Mouse (Mus musculus) granulocyte monocyte progenitor cell, adult 5-6 weeks (primary cell): ENCODE measurements at regions not wholly inside any gene's neighbourhood (a gene's known extent, or its start where the extent isn't known, plus 50 kb on each side); places are given as distances from the start of the nearest gene placed in this dataset.
"Not testable (repeated sequence)": the region's sequence is repeated elsewhere in the genome, so short reads cannot be mapped to it uniquely, and the experiment has no call there.

Source experiments
- ATAC-seq: replicated peaks from 2 replicates; pipeline ENCODE4 v1.8.0; 2016; ENCODE audit warnings: mild to moderate bottlenecking, moderate TSS enrichment, inconsistent platforms; ENCODE audit not compliant: poor library complexity, severe bottlenecking

DNA sequence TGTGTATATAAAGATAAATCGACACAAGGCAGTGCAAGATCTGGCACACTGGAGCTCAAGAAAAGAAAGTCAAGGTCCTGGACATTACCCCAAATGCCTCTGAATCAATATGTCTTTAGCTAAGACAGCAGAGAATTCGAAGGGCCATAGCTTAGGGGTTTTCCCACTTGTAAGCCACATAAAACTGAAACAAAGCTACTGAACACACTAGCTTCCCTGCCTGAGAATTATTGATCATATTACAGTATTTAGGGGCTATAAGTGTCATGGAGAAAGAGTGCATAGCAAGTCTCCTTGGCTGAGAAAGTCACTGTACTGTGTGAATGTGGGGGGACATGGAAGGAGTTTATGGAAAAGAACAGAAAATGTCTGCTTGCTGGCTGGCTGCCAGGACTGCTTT is 207.3 kb upstream of the Htr1f start:
- no peak for ATAC-seq

DNA sequence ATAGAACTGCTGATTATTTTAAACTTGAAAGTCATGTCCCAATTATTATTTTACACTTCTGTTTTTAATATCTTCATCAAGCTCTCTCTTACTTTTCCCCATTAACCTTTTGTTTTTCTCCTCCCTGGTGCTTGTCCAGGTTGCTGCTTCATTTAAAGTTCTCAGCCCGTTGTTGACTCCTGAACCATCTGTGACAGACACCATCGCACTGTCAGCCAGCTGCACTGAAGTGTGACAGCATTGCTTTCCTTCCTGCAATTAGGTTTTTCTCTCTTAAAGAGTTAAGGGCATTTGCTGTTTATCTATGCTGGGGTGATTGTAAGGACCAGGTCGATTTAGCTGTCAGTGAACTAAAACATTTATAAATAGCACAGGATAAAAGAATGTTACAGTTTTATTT is 205.3 kb upstream of the Pou1f1 start:
- no peak for ATAC-seq

DNA sequence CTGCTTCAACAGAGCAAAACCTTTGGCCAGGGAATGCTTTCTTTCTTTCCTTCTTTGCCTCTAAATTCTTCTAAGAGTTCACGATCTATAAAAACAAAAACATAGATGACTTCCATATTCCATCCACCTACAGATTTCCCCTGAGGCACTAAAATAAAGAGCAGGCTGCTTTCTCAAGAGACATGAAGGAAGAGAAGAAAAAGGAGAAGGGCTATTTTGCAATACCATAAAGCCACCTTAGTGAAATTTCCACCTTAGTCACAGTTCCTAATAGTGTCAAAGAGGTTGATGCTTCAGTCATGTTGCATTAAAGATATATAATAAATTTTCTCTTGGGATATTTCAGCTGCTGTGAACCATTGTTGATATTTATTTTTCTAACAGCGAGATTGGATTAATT is 187.9 kb upstream of the Pou1f1 start:
- ATAC-seq: no peak

DNA sequence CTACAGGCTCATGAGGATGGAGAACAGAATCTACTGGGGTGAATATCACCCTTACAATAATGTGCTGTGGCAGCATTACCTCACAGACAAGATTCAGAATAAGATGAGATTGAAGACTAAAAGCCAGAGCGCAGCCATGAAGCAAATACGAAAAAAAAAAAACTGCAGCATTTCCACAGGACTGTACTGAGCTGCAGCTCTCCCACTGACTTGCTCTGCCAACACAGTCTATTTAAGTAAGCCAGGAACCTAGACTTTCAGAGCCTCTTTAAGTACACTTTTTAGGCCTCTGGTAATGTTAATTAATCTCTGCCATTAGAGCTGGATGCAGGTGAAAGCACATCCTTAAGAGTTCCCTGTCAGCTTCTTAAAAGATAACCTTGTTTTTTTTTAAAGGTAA is 181.1 kb upstream of the Pou1f1 start:
- no peak for ATAC-seq

GRCm38 (mm10) chr16:65359881-65360280 is 160.4 kb upstream of the Pou1f1 start:
- no peak for ATAC-seq

GRCm38 (mm10) chr16:65369271-65369670 is 151.0 kb upstream of the Pou1f1 start:
- ATAC-seq: no peak

DNA sequence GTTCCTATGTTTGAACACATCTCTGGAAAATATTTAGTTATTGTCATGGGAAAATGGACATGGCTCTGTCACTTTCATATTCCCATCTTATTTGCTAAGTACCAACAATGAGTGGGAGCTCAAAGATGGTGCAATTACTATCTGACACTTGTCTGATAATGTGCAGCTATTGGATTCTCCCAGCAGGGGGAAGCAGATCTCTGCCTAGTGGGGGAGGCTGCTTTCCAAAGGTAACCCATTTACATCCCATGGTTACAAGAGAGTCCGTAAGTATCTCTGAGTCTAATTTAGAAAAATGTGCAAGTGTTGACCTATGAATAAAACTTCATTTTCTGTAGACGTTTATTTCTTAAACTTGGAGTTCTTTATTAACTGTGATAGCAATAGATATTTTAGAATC is 149.4 kb upstream of the Pou1f1 start:
- ATAC-seq: peak; percentile 84

DNA sequence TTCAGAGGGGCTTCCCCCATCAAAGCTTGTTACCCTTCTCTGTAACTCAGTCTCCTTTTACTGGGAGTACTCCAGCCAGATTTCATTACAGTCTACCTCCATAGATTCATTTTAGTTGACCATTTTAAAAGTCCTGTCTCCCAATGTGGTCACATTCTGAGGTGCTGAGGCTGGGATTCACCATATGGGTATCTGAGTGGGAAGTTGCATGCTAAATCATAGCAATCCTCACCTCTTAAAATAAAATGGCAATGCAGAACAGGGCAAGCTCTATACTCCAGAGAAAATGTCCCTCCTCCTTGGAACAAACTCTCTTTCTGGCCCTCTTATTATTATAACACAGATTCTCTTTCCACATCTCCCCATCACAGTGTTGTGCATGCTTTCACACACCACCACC is 143.8 kb upstream of the Pou1f1 start:
- no peak for ATAC-seq

GRCm38 (mm10) chr16:65378276-65378675 is 142.0 kb upstream of the Pou1f1 start:
- ATAC-seq: peak; percentile 96

- no peak for ATAC-seq
These were observed 140.4 kb upstream of the Pou1f1 start for GRCm38 (mm10) chr16:65379939-65380338.

- 0 out of 2 replicates have a peak, but pooled peaks have one; percentile 27 for ATAC-seq
These were observed 116.2 kb upstream of the Pou1f1 start for GRCm38 (mm10) chr16:65403926-65404648.

GRCm38 (mm10) chr16:65404816-65405215 is 115.5 kb upstream of the Pou1f1 start:
- no peak for ATAC-seq

GRCm38 (mm10) chr16:65405824-65406556 is 114.3 kb upstream of the Pou1f1 start:
- peak; percentile 82 for ATAC-seq

- ATAC-seq: not testable (repeated sequence)
These were observed 88.3 kb upstream of the Pou1f1 start for GRCm38 (mm10) chr16:65432046-65432445.

DNA sequence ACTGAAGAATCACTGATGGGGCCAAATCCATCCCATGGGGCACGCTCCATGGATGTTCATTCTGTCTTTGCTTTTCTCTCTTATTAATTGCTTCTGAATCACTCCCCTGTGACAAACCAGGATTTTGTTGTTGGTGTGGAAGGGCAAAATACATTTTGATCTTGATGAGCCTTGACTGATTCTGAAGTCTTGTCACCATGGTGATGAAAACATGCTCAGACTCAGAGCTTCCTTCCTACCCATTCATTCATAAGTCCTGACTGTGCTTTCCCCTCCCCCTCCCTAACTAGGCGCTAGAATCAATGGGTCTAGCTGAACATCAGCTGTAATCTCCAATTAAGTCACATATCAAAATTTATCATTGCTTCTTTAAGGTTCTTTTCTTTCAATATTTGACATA is 84.2 kb upstream of the Pou1f1 start:
- no peak for ATAC-seq

DNA sequence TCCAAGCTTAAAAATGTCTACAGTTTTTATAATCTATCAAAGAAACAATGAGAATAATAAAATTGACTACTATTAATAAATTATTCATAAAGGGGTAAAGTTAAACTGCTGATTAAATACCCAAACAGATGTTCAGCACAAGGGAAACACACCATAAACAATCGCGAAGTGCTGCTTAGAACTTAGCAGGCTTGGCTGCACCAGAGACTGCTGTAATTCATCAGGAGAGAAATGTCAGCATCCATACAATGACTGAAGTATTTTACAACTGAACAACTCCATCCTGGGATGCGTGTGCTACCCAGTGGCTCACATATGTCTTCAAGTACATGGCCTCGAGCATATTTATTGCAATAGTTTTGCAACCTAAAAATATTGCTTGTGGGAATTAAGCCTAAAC is 78.4 kb upstream of the Pou1f1 start:
- no peak for ATAC-seq

DNA sequence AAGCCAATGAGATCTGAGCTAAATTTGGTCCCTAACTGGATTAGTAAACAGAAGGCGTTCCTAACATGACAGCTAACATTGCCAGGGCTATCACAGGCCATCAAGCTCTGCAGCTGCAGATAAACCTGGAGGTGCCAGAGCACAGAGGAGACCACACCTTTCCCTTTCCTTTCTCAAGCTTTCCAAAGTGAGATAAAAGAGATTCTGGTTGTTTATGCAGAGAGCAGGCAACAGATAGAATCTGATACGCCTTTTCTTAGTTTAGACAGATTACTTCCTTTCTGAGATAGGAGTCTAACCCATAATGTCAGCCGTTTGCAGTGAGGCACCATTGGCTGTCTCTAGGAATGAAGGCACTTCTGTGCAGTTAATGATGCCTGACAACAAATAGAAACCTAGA is 71.5 kb upstream of the Pou1f1 start:
- no peak for ATAC-seq

DNA sequence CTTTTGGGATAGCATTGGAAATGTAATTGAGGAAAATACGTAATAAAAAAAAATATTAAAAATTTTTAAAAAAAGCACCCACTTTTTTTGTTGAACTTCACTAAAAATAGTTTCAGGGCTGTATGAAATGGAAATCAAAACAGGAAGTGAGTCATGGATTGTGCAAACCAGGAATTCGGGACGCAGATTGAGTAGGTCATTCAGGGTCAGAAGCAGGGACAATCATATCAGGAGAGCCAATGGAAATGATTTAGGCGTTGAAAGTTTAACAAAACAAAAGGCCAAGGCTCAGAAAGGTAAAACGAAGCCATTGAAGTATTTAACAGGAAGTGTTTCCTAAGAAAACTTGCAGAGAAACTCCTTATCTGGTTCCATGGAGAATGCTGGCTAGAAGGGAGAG is 69.6 kb upstream of the Pou1f1 start:
- ATAC-seq: peak; percentile 99

- no peak for ATAC-seq
These were observed 68.4 kb upstream of the Pou1f1 start for GRCm38 (mm10) chr16:65451885-65452284.

DNA sequence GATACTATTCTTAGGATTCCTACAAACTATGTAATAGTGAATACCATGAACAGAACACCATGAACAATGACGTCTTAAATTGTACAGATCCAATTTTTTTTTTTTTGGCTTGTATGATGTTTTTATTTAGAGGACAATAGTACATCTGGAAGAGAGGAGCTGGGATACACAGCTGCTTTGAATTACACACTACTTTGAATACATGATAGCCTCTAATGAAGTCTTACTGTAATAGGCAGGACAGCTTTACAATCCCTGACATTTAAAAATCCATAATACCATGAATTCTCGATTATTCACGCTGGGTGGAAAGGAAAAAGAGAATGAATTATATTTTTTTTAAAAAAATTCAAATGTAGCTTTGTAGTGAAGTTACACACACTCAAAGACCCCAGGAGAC is 63.4 kb upstream of the Pou1f1 start:
- ATAC-seq: not testable (repeated sequence)

- peak; percentile 97 for ATAC-seq
These were observed 62.1 kb upstream of the Pou1f1 start for GRCm38 (mm10) chr16:65458234-65458633.

DNA sequence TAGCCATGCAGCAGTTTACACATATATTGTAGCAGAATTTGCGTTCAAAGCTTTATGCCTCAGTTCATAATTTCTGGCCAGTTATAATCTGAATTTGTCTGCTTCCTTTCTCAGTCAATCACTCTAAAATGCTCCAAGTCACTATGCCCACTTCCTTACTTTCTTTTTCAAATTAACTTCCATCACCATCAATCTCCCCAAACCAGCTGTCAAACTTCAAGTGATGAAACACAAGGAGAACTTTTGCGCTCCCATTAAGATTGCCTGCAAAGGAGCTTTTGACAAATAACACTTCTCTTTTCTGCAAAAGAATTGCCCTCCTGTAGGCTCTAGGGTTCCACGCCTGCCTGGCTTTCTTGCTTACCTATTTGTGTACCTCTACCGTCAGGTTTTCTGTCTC is 50.6 kb upstream of the Pou1f1 start:
- ATAC-seq: peak; percentile 71
